Mouse (Mus musculus): Measurements from ENCODE around the gene Ppp6c. TPM values are rescaled to one million over a fixed set of nuclear protein-coding genes. Genes with fewer than 3 reads are reported as not detected.

Gene Ppp6c
- polyA plus RNA-seq, 1 experiment from 2014 or later = 64.4 TPM

Other genes starting within 250 kb of the Ppp6c start
- 1.4 and 1.8 TPM in 2 replicates for gene Wdr38, start 229.0 kb downstream of the Ppp6c start, polyA plus RNA-seq (2016; fragmentation: Nextera tagmentation; extraction: Ambion mirVana)
- 111 and 118 TPM in 2 replicates for gene Arpc5l, start 221.1 kb downstream of the Ppp6c start, polyA plus RNA-seq (2016; fragmentation: Nextera tagmentation; extraction: Ambion mirVana)
- gene Rpl35, start 220.8 kb downstream of the Ppp6c start, polyA plus RNA-seq (2016; fragmentation: Nextera tagmentation; extraction: Ambion mirVana) = 1,152 and 1,201 TPM in 2 replicates
- gene Golga1, start 160.9 kb downstream of the Ppp6c start, polyA plus RNA-seq (2016; fragmentation: Nextera tagmentation; extraction: Ambion mirVana) = 28.8 and 29.6 TPM in 2 replicates
- gene Scai, start 35.7 kb downstream of the Ppp6c start, polyA plus RNA-seq (2016; fragmentation: Nextera tagmentation; extraction: Ambion mirVana) = 16.9 and 19.9 TPM in 2 replicates

Data from limb, embryonic 12.5 days (tissue).